Mouse (Mus musculus) cerebellum, adult 2 months (tissue): ENCODE results near the gene Arrb1.

Experiments used
- CTCF ChIP-seq: fragments of 200-500 bp; IDR thresholded peaks from 2 replicates; pipeline ENCODE4 v1.5.1; 2011; ENCODE audit warnings: low read depth, mild to moderate bottlenecking, control low read depth, low read length, moderate library complexity, borderline replicate concordance; ENCODE audit not compliant: insufficient read depth
- POLR2A ChIP-seq: fragments of 200-500 bp; IDR thresholded peaks from 2 replicates; pipeline ENCODE4 v1.6.1; 2011; ENCODE audit warnings: low read length, control low read depth, borderline replicate concordance; ENCODE audit not compliant: insufficient read depth

DNA sequence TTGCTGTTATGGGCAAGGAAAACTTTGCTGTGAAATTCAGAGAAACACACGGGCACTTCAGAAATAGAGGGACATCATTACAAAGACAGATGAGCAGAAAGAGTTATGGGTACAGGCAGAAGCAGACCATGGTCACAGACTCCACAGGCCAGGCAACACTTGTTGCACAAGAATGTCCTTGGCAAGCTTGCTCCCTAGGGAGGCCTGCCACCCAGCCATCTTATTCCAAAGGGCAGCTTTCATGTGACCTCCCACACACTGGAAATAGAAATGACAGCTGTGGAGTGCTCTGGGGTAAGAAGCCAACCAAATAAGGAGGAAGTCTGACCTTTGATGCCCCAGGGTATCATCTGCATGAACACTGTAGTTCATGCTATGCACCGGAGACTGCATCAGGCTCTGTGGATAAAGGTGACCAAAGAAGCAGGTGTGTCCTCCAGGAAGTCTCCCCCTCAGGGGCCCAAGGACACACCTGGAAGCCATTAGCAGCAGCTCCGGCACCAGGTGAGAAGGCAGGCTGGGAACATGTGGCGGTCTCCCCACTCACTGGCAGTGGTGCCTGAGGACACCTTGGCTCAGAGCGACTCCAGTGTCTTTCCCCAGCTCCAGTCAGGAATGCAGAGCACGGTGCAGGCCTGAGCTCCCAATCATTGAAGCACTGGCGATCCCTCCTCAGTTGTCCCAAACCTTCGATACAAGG, 98.8 kb downstream of the Arrb1 start:
- no peak for TF ChIP-seq CTCF
- TF ChIP-seq POLR2A: no peak
